Mouse (Mus musculus) lung, embryonic 15.5 days (tissue): ENCODE results near the gene Ptprt. TPM values are rescaled to one million over a fixed set of nuclear protein-coding genes. Genes with fewer than 3 reads are reported as not detected.

Experiments
- ATAC-seq: fragments of 200-750 bp; cut with Nextera tagmentation; 2 replicates; pipeline ENCODE4 v1.8.0; 2017; ENCODE audit warnings: moderate number of reproducible peaks, borderline replicate concordance; ENCODE audit not compliant: low FRiP score, low TSS enrichment; ENCODE audit errors: extremely low read depth
- H3K27ac ChIP-seq: fragments of 300-500 bp; sonication (generic); 2 replicates; pipeline ENCODE4 v1.5.1; 2015; ENCODE audit warnings: moderate library complexity, mild to moderate bottlenecking, inconsistent platforms
- H3K27me3 ChIP-seq: fragments of 300-500 bp; sonication (generic); 2 replicates; pipeline ENCODE4 v1.6.1; 2015; ENCODE audit warnings: inconsistent platforms
- H3K36me3 ChIP-seq: fragments of 300-500 bp; sonication (generic); 2 replicates; pipeline ENCODE4 v1.6.1; 2015; ENCODE audit warnings: inconsistent platforms
- H3K4me1 ChIP-seq: fragments of 300-500 bp; sonication (generic); 2 replicates; pipeline ENCODE4 v1.6.1; 2015; ENCODE audit warnings: inconsistent platforms
- H3K4me2 ChIP-seq: fragments of 300-500 bp; sonication (generic); 2 replicates; pipeline ENCODE4 v1.6.1; 2015; ENCODE audit warnings: inconsistent platforms, mild to moderate bottlenecking, moderate library complexity
- H3K4me3 ChIP-seq: fragments of 300-500 bp; sonication (generic); 2 replicates; pipeline ENCODE4 v1.5.1; 2015; ENCODE audit warnings: mild to moderate bottlenecking, inconsistent platforms
- H3K9ac ChIP-seq: fragments of 300-500 bp; sonication (generic); 2 replicates; pipeline ENCODE4 v1.6.1; 2015; ENCODE audit warnings: inconsistent platforms
- H3K9me3 ChIP-seq: fragments of 300-500 bp; sonication (generic); 2 replicates; pipeline ENCODE4 v1.6.1; 2016; ENCODE audit warnings: inconsistent platforms
- WGBS: fragments of 180-500 bp; shearing (Covaris S2); methylation state at CpG from one replicate; pipeline ENCODE4 v1.1.7; 2015; 5-methylcytosine and 5-hydroxymethylcytosine counted together
- polyA plus RNA-seq: library from polyadenylated mRNA; unstranded; fragments of >200 nt; fragmentation: Nextera tagmentation; extraction: Ambion mirVana; gene quantifications from 2 replicates; pipeline ENCODE4 v1.2.1, GENCODE M21; 2015

Ptprt gene
- polyA plus RNA-seq, 1 experiment from 2014 or later = 1.6 TPM

DNA sequence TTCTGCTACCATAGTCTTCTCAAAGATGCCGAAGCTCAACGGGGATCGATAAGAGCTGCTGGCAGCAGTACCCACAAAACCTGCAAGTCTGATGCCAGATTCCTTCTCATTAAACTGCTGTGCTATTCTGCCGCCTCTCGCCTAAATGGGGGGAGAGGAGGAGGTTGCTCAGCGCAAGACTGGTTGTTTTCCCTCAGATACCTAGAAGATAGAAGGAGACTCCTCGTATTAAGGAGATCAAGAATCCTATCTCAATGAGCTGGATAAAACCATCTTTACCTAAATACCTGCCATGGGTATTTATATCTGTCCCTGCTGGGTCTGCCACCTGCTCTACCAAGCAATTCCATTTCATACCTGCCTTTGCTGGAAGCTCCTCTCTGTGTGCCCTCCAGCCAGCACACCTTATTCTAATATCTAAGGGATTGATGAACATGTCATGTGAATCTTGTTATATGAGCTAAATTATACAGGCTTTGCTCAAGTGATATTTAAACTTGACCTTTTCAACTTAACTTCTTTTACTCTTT lies 954.5 kb downstream of the Ptprt start:
- Histone ChIP-seq H3K27me3 (no peaks in the 10 kb centered on the region), H3K4me3 (no peak overlapping the region), H3K27ac (no peak overlapping the region), H3K4me2 (no peak overlapping the region), H3K4me1 (no peaks in the 10 kb centered on the region), H3K36me3 (no peaks in the 10 kb centered on the region), H3K9ac (no peak overlapping the region), H3K9me3 (no peaks in the 10 kb centered on the region)
- WGBS = 86% methylated on average over 7 of the region's 7 CpGs
- ATAC-seq = no peak

DNA sequence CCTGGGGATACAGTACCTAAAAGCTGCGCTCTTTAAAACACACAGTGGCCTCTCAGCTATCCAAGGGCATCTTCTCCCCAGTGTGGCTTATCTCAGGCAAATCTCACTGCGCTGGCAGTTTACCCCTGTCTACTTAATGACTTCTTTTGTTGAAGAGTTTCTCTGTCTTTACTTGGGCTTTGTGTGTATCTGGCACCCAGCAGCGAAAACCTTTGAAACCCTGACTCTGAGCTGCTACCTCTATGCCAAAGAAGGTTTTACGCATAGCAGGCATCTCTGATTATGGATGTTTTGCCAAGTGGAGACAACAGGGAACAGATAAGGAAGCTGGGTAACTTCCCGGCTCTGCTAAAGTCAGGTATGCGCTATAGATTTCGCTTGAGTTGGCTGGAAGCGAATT lies 956.1 kb downstream of the Ptprt start:
- H3K36me3 ChIP-seq = no peaks in the 10 kb centered on the region
- no peak overlapping the region for H3K4me3 ChIP-seq
- no peaks in the 10 kb centered on the region for H3K9me3 ChIP-seq
- H3K9ac ChIP-seq = no peak overlapping the region
- WGBS = 48% methylated on average over 8 of the region's 8 CpGs
- no peaks in the 10 kb centered on the region for H3K27me3 ChIP-seq
- H3K4me2 ChIP-seq = no peak overlapping the region
- no peak overlapping the region for H3K27ac ChIP-seq
- no peak for ATAC-seq
- no peaks in the 10 kb centered on the region for H3K4me1 ChIP-seq

DNA sequence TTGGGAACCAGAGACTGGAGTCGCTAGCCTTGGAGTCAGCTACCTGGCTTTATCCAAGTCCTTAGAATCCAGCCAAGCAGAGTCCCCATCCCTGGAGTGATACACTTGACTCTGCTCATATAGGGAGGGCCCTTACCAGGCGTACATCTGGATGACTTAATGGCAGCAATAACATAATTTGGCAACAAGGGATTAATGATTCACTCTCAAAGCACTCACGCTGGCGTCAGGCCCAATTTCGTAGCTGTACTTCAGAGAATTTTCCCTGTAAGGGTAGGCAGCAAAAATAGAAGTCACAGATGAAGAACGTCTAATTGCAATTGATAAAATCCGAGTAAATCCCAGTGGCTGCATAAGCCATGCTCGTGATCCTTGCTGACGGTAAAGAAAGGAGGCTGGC lies 956.5 kb downstream of the Ptprt start:
- Histone ChIP-seq H3K9me3 (no peaks in the 10 kb centered on the region), H3K4me1 (no peaks in the 10 kb centered on the region), H3K36me3 (no peaks in the 10 kb centered on the region), H3K27me3 (no peaks in the 10 kb centered on the region), H3K27ac (no peak overlapping the region), H3K4me3 (no peak overlapping the region), H3K4me2 (no peak overlapping the region), H3K9ac (no peak overlapping the region)
- ATAC-seq = no peak
- WGBS = 42% methylated on average over 9 of the region's 9 CpGs

DNA sequence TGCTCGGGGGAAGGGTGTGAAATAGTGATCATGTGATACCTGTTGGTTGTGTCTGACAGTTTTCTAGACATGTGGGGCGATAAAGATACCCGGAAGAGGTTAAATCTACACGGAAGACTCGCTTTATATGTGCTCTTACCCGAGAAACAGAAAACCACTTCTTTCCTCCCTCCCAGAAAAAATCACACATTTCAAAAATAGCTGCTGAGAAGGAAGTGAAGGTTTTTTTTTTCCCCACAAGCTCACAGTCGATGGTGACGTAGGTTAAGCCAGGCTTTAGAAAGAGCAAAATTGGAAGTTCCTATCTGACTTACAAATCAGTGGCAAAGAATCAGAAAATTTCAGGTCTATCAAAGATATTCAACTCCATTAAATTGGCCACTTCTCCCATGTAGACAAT lies 965.1 kb downstream of the Ptprt start:
- Histone ChIP-seq H3K27me3 (no peaks in the 10 kb centered on the region), H3K4me1 (no peaks in the 10 kb centered on the region), H3K4me3 (no peak overlapping the region), H3K36me3 (no peaks in the 10 kb centered on the region), H3K27ac (no peak overlapping the region), H3K4me2 (no peak overlapping the region), H3K9ac (no peak overlapping the region), H3K9me3 (no peaks in the 10 kb centered on the region)
- WGBS = 64% methylated on average over 8 of the region's 8 CpGs
- no peak for ATAC-seq

DNA sequence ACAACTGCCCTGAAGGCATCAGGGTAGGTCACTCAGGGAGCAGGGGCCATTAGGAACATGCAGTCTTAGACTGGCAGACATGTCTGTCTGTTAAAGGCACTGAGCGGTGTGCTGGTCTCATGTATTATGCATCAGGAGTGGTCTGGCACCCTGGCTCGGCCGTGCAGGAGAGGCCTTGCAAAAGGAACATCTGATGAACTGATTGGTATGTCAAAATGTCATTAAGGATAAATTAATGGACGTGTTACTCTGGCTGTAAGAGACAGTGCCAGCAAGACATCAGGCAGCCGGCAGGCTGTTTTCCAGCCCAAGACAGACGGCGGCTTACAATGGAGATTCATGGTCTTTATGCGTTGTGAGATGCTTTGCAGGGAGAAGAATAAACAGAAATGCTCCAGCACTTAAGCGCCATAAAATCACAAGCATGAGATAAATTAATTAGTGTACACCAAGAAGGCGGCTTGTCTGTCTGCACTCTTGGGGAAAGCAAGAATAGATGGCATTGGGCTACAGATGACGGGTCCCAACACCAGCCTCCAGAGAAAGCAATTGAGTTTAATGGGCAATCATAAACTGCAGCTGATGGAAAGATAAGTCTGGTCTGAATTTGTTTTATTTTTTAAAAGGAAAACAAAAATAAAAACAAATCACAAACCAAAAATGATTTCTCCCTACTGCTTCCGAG lies 992.5 kb downstream of the Ptprt start:
- H3K9me3 ChIP-seq = no peaks in the 10 kb centered on the region
- H3K27ac ChIP-seq = no peak overlapping the region
- H3K9ac ChIP-seq = no peak overlapping the region
- H3K36me3 ChIP-seq = no peaks in the 10 kb centered on the region
- WGBS = 74% methylated on average over 12 of the region's 12 CpGs
- no peak overlapping the region for H3K4me3 ChIP-seq
- no peak overlapping the region for H3K4me2 ChIP-seq
- H3K4me1 ChIP-seq = no peaks in the 10 kb centered on the region
- H3K27me3 ChIP-seq = no peaks in the 10 kb centered on the region
- no peak for ATAC-seq

DNA sequence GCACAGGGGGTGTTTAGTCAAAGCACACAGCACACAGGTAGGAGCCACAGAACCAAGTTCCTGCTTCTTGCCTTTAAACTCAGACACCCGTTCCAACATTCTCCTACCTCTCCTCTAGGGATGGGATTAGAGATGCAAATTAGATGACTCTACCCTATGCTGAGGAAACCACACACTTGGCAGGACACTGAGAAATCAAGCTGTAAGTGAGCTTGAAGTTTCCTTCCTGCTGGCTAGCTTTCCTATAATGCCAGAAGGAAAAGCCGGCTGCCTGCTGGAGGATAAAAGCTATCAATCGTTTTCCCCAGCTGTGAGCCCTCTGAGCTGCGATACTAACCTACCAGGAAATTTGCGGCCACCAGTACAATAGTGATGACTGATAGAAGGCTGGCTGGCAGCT lies 999.0 kb downstream of the Ptprt start:
- no peak overlapping the region for H3K9ac ChIP-seq
- no peak overlapping the region for H3K4me3 ChIP-seq
- no peaks in the 10 kb centered on the region for H3K9me3 ChIP-seq
- H3K27ac ChIP-seq = no peak overlapping the region
- no peak for ATAC-seq
- H3K4me1 ChIP-seq = no peaks in the 10 kb centered on the region
- WGBS = 24% methylated on average over 5 of the region's 5 CpGs
- H3K36me3 ChIP-seq = no peaks in the 10 kb centered on the region
- no peaks in the 10 kb centered on the region for H3K27me3 ChIP-seq
- no peak overlapping the region for H3K4me2 ChIP-seq

DNA sequence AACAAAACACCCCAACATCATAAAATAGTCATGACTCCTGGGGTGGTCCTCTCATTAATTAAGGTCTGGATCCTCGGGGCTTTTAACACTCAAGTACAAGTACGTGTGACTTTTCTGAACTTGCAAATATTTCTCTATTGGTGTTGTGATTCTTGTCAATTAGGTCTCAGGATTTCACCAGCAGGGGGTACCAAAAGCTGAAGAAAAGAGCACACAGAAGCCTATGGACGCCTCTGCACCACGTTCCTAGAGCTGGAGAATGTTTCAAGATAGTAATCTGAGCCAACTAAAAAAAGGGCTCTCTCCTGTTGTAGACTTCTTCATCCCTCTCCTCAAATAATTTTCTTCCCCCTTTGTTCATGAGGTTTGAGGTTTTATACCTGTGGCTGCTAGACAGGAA lies 1000.1 kb downstream of the Ptprt start:
- Histone ChIP-seq H3K27ac (no peak overlapping the region), H3K36me3 (no peaks in the 10 kb centered on the region), H3K9ac (no peak overlapping the region), H3K9me3 (no peaks in the 10 kb centered on the region), H3K4me2 (no peak overlapping the region), H3K4me3 (no peak overlapping the region), H3K27me3 (no peaks in the 10 kb centered on the region), H3K4me1 (no peaks in the 10 kb centered on the region)
- WGBS = 8% methylated on average over 4 of the region's 4 CpGs
- no peak for ATAC-seq

DNA sequence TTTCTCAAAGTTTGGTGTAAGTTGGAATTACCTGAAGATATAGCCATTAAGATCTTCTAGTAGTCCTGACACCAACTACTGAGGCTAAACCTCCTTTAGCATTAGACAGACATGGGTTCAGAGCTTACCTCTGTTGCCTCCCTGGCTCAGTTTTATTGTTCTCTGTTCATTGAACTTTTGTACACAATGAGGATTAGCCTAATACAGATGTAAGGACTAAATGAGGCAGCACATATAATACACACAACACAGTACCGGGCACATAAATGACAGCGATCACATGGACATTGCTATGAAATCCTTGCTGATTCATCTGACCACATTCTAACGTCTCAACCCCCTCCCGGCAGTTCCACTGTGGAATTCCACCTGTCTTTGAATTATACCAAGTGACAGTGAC lies 1003.9 kb downstream of the Ptprt start:
- no peak overlapping the region for H3K4me3 ChIP-seq
- 85% methylated on average over 4 of the region's 4 CpGs for WGBS
- no peaks in the 10 kb centered on the region for H3K36me3 ChIP-seq
- no peak overlapping the region for H3K27ac ChIP-seq
- no peaks in the 10 kb centered on the region for H3K4me1 ChIP-seq
- no peak for ATAC-seq
- no peaks in the 10 kb centered on the region for H3K9me3 ChIP-seq
- H3K27me3 ChIP-seq = no peaks in the 10 kb centered on the region
- H3K4me2 ChIP-seq = no peak overlapping the region
- no peak overlapping the region for H3K9ac ChIP-seq

DNA sequence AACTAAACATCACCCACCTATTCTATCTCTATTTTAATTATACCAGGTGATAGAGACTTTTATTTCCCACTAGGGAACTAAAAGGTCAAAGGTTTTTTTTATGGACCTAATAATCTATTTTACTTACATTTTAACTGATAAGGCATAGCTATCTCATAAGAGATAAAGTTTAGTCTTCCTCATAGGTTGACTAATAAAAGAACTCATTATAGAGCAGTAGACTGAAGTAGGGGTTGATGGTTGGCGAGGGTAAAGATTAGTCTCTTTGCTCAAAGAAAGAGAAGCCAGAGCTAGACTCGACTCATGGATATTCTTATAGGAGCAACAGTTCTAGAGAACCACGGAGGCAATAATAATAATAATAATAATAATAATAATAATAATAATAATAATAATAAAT lies 1004.3 kb downstream of the Ptprt start:
- H3K36me3 ChIP-seq = no peaks in the 10 kb centered on the region

DNA sequence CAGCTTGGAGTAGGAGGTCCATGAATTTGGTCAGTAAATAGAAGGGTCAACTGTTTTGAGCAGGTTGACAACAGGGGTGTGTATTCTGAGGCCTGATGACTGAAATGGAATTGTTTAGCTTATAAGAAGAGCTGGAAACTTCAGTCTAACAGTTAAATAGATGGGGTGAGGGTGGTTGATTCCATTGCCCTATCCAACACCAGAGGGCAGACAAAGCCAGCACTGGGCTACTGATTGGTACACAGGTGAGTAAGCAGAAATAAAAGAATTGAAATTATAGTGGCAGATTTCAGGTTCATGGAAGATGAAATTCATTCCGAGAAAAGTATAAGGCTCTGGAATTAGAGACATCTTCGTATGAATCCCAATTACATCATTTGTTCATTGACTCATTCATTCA lies 1020.1 kb downstream of the Ptprt start:
- no peak overlapping the region for H3K4me3 ChIP-seq
- H3K36me3 ChIP-seq = no peaks in the 10 kb centered on the region
- H3K4me1 ChIP-seq = no peaks in the 10 kb centered on the region
- no peaks in the 10 kb centered on the region for H3K27me3 ChIP-seq
- no peak overlapping the region for H3K9ac ChIP-seq
- WGBS = 85% methylated on average over 2 of the region's 2 CpGs
- H3K27ac ChIP-seq = no peak overlapping the region
- H3K4me2 ChIP-seq = no peak overlapping the region
- ATAC-seq = no peak
- no peaks in the 10 kb centered on the region for H3K9me3 ChIP-seq

More for the DNA sequence above, 1004.3 kb downstream of the Ptprt start:
- no peak for ATAC-seq
- no peaks in the 10 kb centered on the region for H3K4me1 ChIP-seq
- no peak overlapping the region for H3K4me3 ChIP-seq
- H3K4me2 ChIP-seq = no peak overlapping the region
- H3K9me3 ChIP-seq = no peaks in the 10 kb centered on the region
- 79% methylated on average over 3 of the region's 3 CpGs for WGBS
- H3K27me3 ChIP-seq = no peaks in the 10 kb centered on the region
- no peak overlapping the region for H3K9ac ChIP-seq
- no peak overlapping the region for H3K27ac ChIP-seq

DNA sequence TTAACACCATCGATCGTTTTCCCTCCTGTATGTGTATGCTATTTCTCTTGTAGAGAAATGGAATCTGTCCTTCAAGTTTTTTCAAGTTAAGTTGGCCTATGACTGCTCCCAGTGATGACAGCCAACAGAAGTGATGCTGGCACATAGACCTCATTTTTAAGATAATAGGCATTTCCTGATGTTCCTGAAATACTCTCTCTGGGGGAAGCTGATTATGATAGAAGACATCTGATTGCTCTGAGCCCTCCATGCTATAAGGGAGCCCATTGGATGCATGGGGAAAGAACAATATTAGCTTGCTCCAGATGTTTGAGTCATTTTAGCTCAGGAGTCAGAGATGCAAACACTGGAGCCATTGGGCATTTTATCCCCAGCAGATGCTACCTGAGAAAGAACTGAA lies 1026.9 kb downstream of the Ptprt start:
- no peak overlapping the region for H3K4me3 ChIP-seq
- peak; percentile 76; the same call in 1 of the 2 replicates for ATAC-seq
- no peak overlapping the region for H3K27ac ChIP-seq
- H3K36me3 ChIP-seq = no peaks in the 10 kb centered on the region
- H3K4me2 ChIP-seq = no peak overlapping the region
- no peaks in the 10 kb centered on the region for H3K9me3 ChIP-seq
- no peaks in the 10 kb centered on the region for H3K4me1 ChIP-seq
- no peaks in the 10 kb centered on the region for H3K27me3 ChIP-seq
- WGBS = 66% methylated on average over 2 of the region's 2 CpGs
- H3K9ac ChIP-seq = no peak overlapping the region

DNA sequence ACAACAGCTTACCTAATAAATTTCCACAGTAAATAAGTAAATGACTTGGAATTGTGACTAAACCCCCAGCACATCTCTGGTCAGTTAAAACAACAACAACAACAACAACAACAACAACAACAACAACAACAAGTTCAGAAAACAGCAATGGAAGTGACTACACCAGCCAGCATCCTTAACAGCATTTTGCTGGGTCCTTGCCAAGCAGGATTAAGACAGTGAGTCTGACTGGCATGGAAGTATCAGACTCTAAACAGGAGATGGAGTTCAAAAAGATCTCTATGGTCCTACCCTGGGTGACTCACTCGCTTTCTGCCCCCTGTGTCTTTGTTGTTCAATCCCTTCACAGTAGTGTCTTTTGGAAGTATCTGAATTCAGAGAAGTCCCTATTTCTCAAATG lies 1035.1 kb downstream of the Ptprt start:
- no peak overlapping the region for H3K4me3 ChIP-seq
- H3K27ac ChIP-seq = no peak overlapping the region
- no peak overlapping the region for H3K9ac ChIP-seq
- whole genome bisulfite sequencing = 77% methylated on average over 1 of the region's 1 CpGs
- no peaks in the 10 kb centered on the region for H3K27me3 ChIP-seq
- ATAC-seq = no peak
- no peaks in the 10 kb centered on the region for H3K4me1 ChIP-seq
- H3K4me2 ChIP-seq = no peak overlapping the region
- no peaks in the 10 kb centered on the region for H3K36me3 ChIP-seq
- no peaks in the 10 kb centered on the region for H3K9me3 ChIP-seq

DNA sequence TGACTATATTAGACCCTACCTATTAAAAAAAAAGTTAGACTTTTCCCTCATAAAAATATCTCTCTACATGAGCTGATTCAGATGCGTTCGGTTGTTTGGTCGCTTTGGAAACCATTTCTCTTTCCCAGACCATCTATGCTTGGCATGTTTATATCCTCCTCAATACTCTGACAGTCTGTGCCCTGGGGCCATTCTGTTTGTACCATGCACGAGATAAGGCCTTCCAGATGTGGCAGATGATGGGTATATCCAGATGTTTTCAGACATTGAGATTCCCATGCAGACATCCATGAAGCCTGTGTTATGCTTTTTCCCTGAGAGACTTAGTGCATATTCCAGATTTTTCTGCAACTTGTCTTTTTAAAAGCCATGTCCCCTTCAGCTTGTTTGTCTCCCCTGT lies 1052.5 kb downstream of the Ptprt start:
- Histone ChIP-seq H3K9me3 (no peaks in the 10 kb centered on the region), H3K9ac (no peak overlapping the region), H3K4me2 (no peak overlapping the region), H3K4me1 (no peaks in the 10 kb centered on the region), H3K4me3 (no peak overlapping the region), H3K27me3 (no peaks in the 10 kb centered on the region), H3K27ac (no peak overlapping the region), H3K36me3 (no peaks in the 10 kb centered on the region)
- no peak for ATAC-seq
- WGBS = 56% methylated on average over 4 of the region's 4 CpGs
